Mouse (Mus musculus) frontal cortex, postnatal 14 days (tissue): ENCODE results near the gene Dcx.

ENCODE experiments used
- DNase-seq, 2 experiments: peaks; one replicate each; pipeline ENCODE4 v3.0.0; 2022; ENCODE audit warnings: low spot score in 2 of 2

The Dcx gene

GRCm38 (mm10) chrX:143827212-143827611 lies 105.9 kb downstream of the Dcx start, which contains the start of gene Capn6:
Gene Capn6 (minus strand): TSS chrX:143827414.
- DNase-seq = no peak

- no peak for DNase-seq
Observed at GRCm38 (mm10) chrX:143826521-143826920, 106.6 kb downstream of the Dcx start.

GRCm38 (mm10) chrX:143818961-143819360 lies 114.2 kb downstream of the Dcx start:
- DNase-seq = no peak

GRCm38 (mm10) chrX:143815948-143816347 lies 117.2 kb downstream of the Dcx start:
- DNase-seq = no peak
